Mouse (Mus musculus): ENCODE measurements around the gene Aprt. TPM values are rescaled to one million over a fixed set of nuclear protein-coding genes. Genes with fewer than 3 reads are reported as not detected.

Gene Aprt
- polyA plus RNA-seq, 1 experiment from 2014 or later = 146 TPM

- Histone ChIP-seq H3K4me1 (ENCODE audit: control insufficient read depth, insufficient read depth, low read length) (peaks cover 7% of the 10 kb centered on the region; the same call in 1 of the 2 replicates), H3K9me3 (ENCODE audit: control insufficient read depth, low read length) (no peaks in the 10 kb centered on the region), H3K9ac (replicated peaks; ENCODE audit: low read length) (peak overlapping the region; percentile 49), H3K27me3 (ENCODE audit: control insufficient read depth, insufficient read depth, low read length) (peaks cover 26% of the 10 kb centered on the region), H3K36me3 (ENCODE audit: control insufficient read depth, insufficient read depth, low read length) (no peaks in the 10 kb centered on the region), H3K4me3 (replicated peaks; ENCODE audit: low read depth, low read length) (peak overlapping the region; percentile 45), H3K27ac (replicated peaks; ENCODE audit: low read depth, low read length) (no peak overlapping the region), H3K4me2 (ENCODE audit: low read length) (peak overlapping the region; percentile 80)
- ATAC-seq (ENCODE audit: low FRiP score, low TSS enrichment) (no peak), DNase-seq (no peak)
- under 1% methylated on average over 43 of the region's 43 CpGs for WGBS
Measured at GRCm38 (mm10) chr8:122550995-122551264, 25.8 kb downstream of the Aprt start.

- Histone ChIP-seq H3K9me3 (ENCODE audit: control insufficient read depth, low read length) (no peaks in the 10 kb centered on the region), H3K27ac (replicated peaks; ENCODE audit: low read depth, low read length) (no peak overlapping the region), H3K9ac (replicated peaks; ENCODE audit: low read length) (peak overlapping the region; percentile 49), H3K4me1 (ENCODE audit: control insufficient read depth, insufficient read depth, low read length) (peaks cover 7% of the 10 kb centered on the region; the same call in 1 of the 2 replicates), H3K4me3 (replicated peaks; ENCODE audit: low read depth, low read length) (peak overlapping the region; percentile 45), H3K27me3 (ENCODE audit: control insufficient read depth, insufficient read depth, low read length) (peaks cover 26% of the 10 kb centered on the region), H3K36me3 (ENCODE audit: control insufficient read depth, insufficient read depth, low read length) (no peaks in the 10 kb centered on the region), H3K4me2 (ENCODE audit: low read length) (peak overlapping the region; percentile 80)
- peak; percentile 62 for DNase-seq
- ATAC-seq (ENCODE audit: low FRiP score, low TSS enrichment) = no peak
- WGBS = 4% methylated on average over 50 of the region's 52 CpGs
Measured at GRCm38 (mm10) chr8:122550234-122550994, 26.3 kb downstream of the Aprt start.

GRCm38 (mm10) chr8:122548891-122549439 lies 27.7 kb downstream of the Aprt start:
- no peaks in the 10 kb centered on the region for H3K36me3 ChIP-seq (ENCODE audit: control insufficient read depth, insufficient read depth, low read length)
- peaks cover 7% of the 10 kb centered on the region; the same call in 1 of the 2 replicates for H3K4me1 ChIP-seq (ENCODE audit: control insufficient read depth, insufficient read depth, low read length)
- H3K9ac ChIP-seq (replicated peaks; ENCODE audit: low read length) = no peak overlapping the region
- DNase-seq (no peak), ATAC-seq (ENCODE audit: low FRiP score, low TSS enrichment) (no peak)
- no peak overlapping the region for H3K4me3 ChIP-seq (replicated peaks; ENCODE audit: low read depth, low read length)
- no peaks in the 10 kb centered on the region for H3K9me3 ChIP-seq (ENCODE audit: control insufficient read depth, low read length)
- no peak overlapping the region for H3K27ac ChIP-seq (replicated peaks; ENCODE audit: low read depth, low read length)
- H3K4me2 ChIP-seq (ENCODE audit: low read length) = no peak overlapping the region
- WGBS = 85% methylated on average over 3 of the region's 3 CpGs
- peaks cover 26% of the 10 kb centered on the region for H3K27me3 ChIP-seq (ENCODE audit: control insufficient read depth, insufficient read depth, low read length)

- Histone ChIP-seq H3K4me1 (ENCODE audit: control insufficient read depth, insufficient read depth, low read length) (peaks cover 7% of the 10 kb centered on the region; the same call in 1 of the 2 replicates), H3K9ac (replicated peaks; ENCODE audit: low read length) (no peak overlapping the region), H3K27me3 (ENCODE audit: control insufficient read depth, insufficient read depth, low read length) (peaks cover 26% of the 10 kb centered on the region), H3K27ac (replicated peaks; ENCODE audit: low read depth, low read length) (no peak overlapping the region), H3K4me2 (ENCODE audit: low read length) (no peak overlapping the region), H3K9me3 (ENCODE audit: control insufficient read depth, low read length) (no peaks in the 10 kb centered on the region), H3K4me3 (replicated peaks; ENCODE audit: low read depth, low read length) (no peak overlapping the region), H3K36me3 (ENCODE audit: control insufficient read depth, insufficient read depth, low read length) (no peaks in the 10 kb centered on the region)
- 73% methylated on average over 13 of the region's 13 CpGs for WGBS
- DNase-seq = no peak
- no peak for ATAC-seq (ENCODE audit: low FRiP score, low TSS enrichment)
Measured at GRCm38 (mm10) chr8:122548331-122548730, 28.4 kb downstream of the Aprt start.

- Histone ChIP-seq H3K9ac (replicated peaks; ENCODE audit: low read length) (no peak overlapping the region), H3K9me3 (ENCODE audit: control insufficient read depth, low read length) (no peaks in the 10 kb centered on the region), H3K4me3 (replicated peaks; ENCODE audit: low read depth, low read length) (no peak overlapping the region), H3K27ac (replicated peaks; ENCODE audit: low read depth, low read length) (no peak overlapping the region), H3K36me3 (ENCODE audit: control insufficient read depth, insufficient read depth, low read length) (no peaks in the 10 kb centered on the region), H3K4me2 (ENCODE audit: low read length) (no peak overlapping the region), H3K27me3 (ENCODE audit: control insufficient read depth, insufficient read depth, low read length) (peaks cover 26% of the 10 kb centered on the region), H3K4me1 (ENCODE audit: control insufficient read depth, insufficient read depth, low read length) (peaks cover 7% of the 10 kb centered on the region; the same call in 1 of the 2 replicates)
- ATAC-seq (ENCODE audit: low FRiP score, low TSS enrichment) (no peak), DNase-seq (no peak)
- WGBS = 36% methylated on average over 5 of the region's 5 CpGs
Measured at GRCm38 (mm10) chr8:122547815-122548214, 28.9 kb downstream of the Aprt start.

GRCm38 (mm10) chr8:122546811-122547453 lies 29.8 kb downstream of the Aprt start:
- WGBS = 79% methylated on average over 24 of the region's 24 CpGs
- DNase-seq (no peak), ATAC-seq (ENCODE audit: low FRiP score, low TSS enrichment) (no peak)
- Histone ChIP-seq H3K27ac (replicated peaks; ENCODE audit: low read depth, low read length) (no peak overlapping the region), H3K9ac (replicated peaks; ENCODE audit: low read length) (no peak overlapping the region), H3K4me1 (ENCODE audit: control insufficient read depth, insufficient read depth, low read length) (peaks cover 7% of the 10 kb centered on the region; the same call in 1 of the 2 replicates), H3K36me3 (ENCODE audit: control insufficient read depth, insufficient read depth, low read length) (no peaks in the 10 kb centered on the region), H3K4me2 (ENCODE audit: low read length) (no peak overlapping the region), H3K9me3 (ENCODE audit: control insufficient read depth, low read length) (no peaks in the 10 kb centered on the region), H3K4me3 (replicated peaks; ENCODE audit: low read depth, low read length) (no peak overlapping the region), H3K27me3 (ENCODE audit: control insufficient read depth, insufficient read depth, low read length) (peaks cover 26% of the 10 kb centered on the region)

GRCm38 (mm10) chr8:122546066-122546755 lies 30.5 kb downstream of the Aprt start:
- Histone ChIP-seq H3K4me1 (ENCODE audit: control insufficient read depth, insufficient read depth, low read length) (peaks cover 6% of the 10 kb centered on the region; the same call in 1 of the 2 replicates), H3K27ac (replicated peaks; ENCODE audit: low read depth, low read length) (no peak overlapping the region), H3K9me3 (ENCODE audit: control insufficient read depth, low read length) (no peaks in the 10 kb centered on the region), H3K36me3 (ENCODE audit: control insufficient read depth, insufficient read depth, low read length) (no peaks in the 10 kb centered on the region), H3K4me3 (replicated peaks; ENCODE audit: low read depth, low read length) (no peak overlapping the region), H3K4me2 (ENCODE audit: low read length) (no peak overlapping the region), H3K27me3 (ENCODE audit: control insufficient read depth, insufficient read depth, low read length) (peaks cover 19% of the 10 kb centered on the region), H3K9ac (replicated peaks; ENCODE audit: low read length) (no peak overlapping the region)
- ATAC-seq (ENCODE audit: low FRiP score, low TSS enrichment) (no peak), DNase-seq (no peak)
- 87% methylated on average over 7 of the region's 7 CpGs for WGBS

GRCm38 (mm10) chr8:122544138-122544537 lies 32.6 kb downstream of the Aprt start:
- Histone ChIP-seq H3K4me3 (replicated peaks; ENCODE audit: low read depth, low read length) (no peak overlapping the region), H3K4me1 (ENCODE audit: control insufficient read depth, insufficient read depth, low read length) (no peaks in the 10 kb centered on the region), H3K9me3 (ENCODE audit: control insufficient read depth, low read length) (no peaks in the 10 kb centered on the region), H3K27me3 (ENCODE audit: control insufficient read depth, insufficient read depth, low read length) (no peaks in the 10 kb centered on the region; the same call in 1 of the 2 replicates), H3K27ac (replicated peaks; ENCODE audit: low read depth, low read length) (no peak overlapping the region), H3K36me3 (ENCODE audit: control insufficient read depth, insufficient read depth, low read length) (no peaks in the 10 kb centered on the region), H3K9ac (replicated peaks; ENCODE audit: low read length) (no peak overlapping the region), H3K4me2 (ENCODE audit: low read length) (no peak overlapping the region)
- WGBS = 88% methylated on average over 8 of the region's 8 CpGs
- ATAC-seq (ENCODE audit: low FRiP score, low TSS enrichment) = no peak
- DNase-seq = no peak
